Mouse (Mus musculus) gastrocnemius, postnatal 36 days (tissue): ENCODE measurements around the gene Rarres1. TPM values are rescaled to one million over a fixed set of nuclear protein-coding genes. Genes with fewer than 3 reads are reported as not detected.
A peak's percentile ranks its signal among the peaks of the same experiment; 100 is the strongest.

Experiments
- DNase-seq, 2 experiments: peaks; one replicate each; pipeline ENCODE4 v3.0.0; 2022
- intact Hi-C: fragments of 180-260 bp; cut with DNase I; formaldehyde crosslinking; loops from one replicate; pipeline ENCODE4 v1.15.1; 2025
- long read RNA-seq, 2 experiments: library from polyadenylated mRNA; stranded (forward); transcript quantifications; one replicate each; pipeline ENCODE4 v2.0.0; 2021
- total RNA-seq, 2 experiments: library from RNA; stranded (reverse); gene quantifications; 2 replicates each; pipeline ENCODE4 v1.2.3; 2021

The Rarres1 gene
- total RNA-seq: under 1 TPM; 0.64 to 0.81 TPM
- long read RNA-seq, experiment 1: 0 reads
- long read RNA-seq, experiment 2, partial matches to known transcripts: 0 of 3 reads
- long read RNA-seq, experiment 2, other reads (novel, unspliced or antisense): 3 of 3 reads

- peak in 1 of 2 experiments; percentile 13 for DNase-seq
- intact Hi-C loops: no loop called here
These were observed at the start of gene Rarres1 for GRCm38 (mm10) chr3:67515274-67515801. TSS of gene Rarres1 (minus strand) at chr3:67515523.

DNA sequence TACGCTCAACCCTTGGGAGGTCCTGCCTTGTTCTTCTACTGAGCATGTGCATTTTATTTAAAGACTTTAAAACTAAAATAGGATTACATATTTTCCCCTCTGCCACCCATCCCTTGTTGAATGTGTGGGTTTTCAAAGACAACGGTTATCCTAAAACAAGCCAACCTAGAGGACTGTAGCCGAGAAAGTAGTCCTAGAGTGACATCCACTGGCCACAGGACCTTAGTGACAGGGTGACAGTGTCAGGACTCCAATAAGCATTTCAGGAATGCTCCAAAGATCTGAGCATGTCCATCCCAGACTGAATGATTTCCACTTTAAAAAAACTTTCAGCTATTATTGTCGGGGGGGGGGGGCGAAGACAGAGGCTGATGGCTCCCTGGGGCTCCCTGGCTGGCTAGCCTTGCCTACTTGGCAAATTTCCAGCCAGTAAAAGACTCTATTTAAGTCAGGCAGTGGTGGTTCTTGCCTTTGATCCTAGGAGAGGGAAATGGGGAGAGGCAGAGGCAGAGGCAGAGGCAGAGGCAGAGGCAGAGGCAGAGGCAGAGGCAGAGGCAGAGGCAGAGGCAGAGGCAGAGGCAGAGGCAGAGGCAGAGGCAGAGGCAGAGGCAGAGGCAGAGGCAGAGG is 49.5 kb upstream of the Rarres1 start:
- intact Hi-C loops: loop anchor here (10.0 kb wide), 1 partner anchor 210 kb away; no protein-coding TSS in a partner anchor
- DNase-seq: no peak

DNA sequence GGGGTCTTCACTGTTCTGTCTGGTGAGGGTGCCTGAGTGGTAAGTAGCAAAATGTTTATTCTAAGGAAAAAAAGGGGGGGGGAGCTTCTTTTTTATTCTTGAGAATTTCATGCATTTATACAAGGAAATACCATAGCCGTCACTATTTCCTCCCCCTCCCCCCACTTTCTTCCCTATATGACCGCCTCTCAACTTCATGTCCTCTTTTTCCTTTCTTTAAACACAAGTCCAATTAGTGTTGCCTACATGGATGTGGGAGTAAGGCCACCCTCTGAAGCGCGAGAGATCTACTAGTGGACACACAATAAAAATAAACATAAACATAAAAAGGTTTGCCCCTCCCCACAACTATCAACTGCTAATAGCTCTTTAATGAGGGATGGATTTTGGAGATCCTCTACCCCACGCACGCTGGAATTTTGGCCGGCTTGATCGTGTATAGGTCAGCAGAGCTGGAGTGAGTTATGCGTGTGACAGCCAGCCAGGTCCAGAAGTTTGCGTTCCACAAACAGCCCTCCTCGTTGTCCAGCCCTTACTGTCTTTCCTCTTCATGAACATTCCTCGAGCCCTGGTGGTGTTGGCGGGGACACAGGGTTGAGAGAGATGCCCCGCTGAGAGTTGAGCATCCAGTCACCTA is 42.5 kb upstream of the Rarres1 start:
- intact Hi-C loops: no loop called here
- no peak for DNase-seq

GRCm38 (mm10) chr3:67557200-67557651 is 41.9 kb upstream of the Rarres1 start:
- no peak for DNase-seq
- intact Hi-C loops: no loop called here

DNA sequence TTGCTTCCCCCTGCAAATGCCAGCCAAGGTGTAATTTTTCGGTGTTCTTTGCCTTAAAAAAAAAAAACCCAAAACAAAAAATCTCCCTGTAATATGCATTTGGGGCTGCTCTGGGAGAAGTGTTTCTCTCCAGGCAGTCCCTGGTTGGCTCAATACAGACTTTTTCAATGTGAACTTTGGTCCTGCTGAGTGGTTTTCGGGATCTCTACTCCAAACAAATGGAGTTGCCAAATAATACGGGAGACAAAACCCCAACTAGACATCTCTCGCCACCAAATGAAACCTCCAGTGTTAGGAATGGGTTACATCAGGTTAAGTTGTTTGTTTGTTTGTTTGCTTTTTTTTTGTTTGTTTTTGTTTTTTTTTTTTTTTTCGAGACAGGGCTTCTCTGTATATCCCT is 39.9 kb upstream of the Rarres1 start:
- intact Hi-C loops: no loop called here
- no peak for DNase-seq

DNA sequence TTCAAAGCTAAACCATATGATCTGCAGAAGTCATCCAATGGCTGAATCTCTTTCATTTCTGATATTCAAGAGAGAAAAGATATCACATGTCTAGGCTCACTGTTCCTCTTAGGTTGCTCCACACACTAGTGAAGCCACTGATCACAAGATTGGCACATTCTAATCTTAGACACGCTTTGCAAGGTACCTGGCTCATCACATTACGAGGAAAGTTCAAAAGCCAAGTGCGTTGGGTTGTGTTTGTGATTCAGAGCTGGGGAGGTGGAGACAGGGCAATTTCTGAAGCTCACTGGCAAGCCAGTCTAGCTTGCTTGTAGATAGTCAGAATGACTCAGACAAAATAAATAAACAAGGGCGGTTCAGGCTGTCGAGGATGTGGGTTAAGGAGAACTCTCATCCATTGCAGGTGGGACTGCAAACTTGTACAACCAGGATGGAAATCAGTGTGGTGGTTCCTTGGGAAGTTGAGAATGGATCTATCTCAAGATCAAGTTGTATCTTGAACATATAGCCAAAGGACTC is 38.7 kb upstream of the Rarres1 start:
- intact Hi-C loops: no loop called here
- DNase-seq: no peak

GRCm38 (mm10) chr3:67553281-67553680 is 38.0 kb upstream of the Rarres1 start:
- intact Hi-C loops: no loop called here
- DNase-seq: no peak

DNA sequence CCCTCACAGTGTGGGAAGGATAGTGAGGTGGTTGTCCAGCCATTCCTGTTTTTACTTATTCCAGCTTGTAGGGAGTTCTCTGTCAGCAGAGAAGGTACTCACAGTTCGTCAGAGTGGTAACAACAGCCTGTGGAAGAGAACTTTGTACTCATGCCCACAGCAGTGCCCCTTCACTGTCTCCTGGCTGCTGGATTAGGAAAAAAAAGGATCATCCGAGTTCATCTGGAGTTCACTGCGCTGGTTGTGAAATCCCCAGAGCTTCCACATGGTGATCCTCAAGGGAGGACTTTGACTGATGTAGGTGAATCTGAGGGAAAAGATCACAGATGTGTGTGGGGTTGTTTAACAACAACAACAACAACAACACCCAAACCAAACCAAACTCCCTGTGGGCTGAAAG is 35.9 kb upstream of the Rarres1 start:
- DNase-seq: no peak
- intact Hi-C loops: no loop called here

- intact Hi-C loops: no loop called here
- no peak for DNase-seq
These were observed 28.3 kb upstream of the Rarres1 start for GRCm38 (mm10) chr3:67543630-67544029.

- intact Hi-C loops: no loop called here
- no peak for DNase-seq
These were observed 9.4 kb upstream of the Rarres1 start for GRCm38 (mm10) chr3:67524768-67525167.

DNA sequence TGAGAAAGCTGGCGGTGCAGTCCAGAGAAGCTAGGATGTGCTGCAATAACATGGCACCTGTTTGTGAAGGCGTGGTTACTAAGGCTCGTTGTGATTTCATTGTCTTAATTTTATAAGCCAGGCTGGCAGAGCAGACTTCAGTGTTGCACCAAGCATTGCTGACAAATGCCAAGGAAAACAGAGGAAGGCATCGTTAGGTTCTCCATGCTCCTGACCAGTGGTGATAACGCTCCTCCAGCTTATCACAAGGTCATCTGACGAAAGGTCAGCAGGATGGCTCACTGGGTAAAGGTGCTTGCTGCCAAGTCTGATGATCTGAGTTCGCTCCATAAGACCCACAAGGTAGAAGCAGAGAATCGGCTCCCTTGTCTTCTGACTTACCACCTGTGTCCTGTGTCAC is 7.4 kb upstream of the Rarres1 start:
- DNase-seq: no peak
- intact Hi-C loops: no loop called here

DNA sequence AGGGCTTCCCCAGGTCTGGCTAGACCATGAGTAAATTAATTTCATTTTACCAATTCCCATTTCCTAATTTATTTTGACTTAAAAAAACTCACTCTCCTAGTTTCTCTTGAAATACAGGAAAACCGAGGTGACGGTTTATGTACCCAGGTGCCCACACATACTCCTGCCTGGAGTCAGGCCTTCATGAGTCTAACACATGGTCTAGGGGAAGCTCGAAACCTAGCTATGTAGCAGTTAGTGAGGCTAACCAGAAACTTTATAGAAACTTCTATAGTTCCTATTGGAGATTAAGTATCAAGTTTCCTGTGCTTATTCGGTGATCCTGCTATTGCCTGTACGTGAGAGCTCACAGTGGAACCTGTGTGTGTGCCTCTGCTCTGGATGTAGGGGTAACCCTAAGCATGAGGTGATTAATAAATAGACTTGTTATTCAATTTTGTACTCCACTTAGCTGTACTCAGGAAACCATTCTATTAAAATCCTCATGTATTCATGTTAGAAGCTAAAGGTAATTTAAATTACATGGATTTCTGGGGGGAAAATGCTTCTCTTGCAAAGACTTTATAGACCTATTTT is 5.3 kb upstream of the Rarres1 start:
- no peak for DNase-seq
- intact Hi-C loops: no loop called here

DNA sequence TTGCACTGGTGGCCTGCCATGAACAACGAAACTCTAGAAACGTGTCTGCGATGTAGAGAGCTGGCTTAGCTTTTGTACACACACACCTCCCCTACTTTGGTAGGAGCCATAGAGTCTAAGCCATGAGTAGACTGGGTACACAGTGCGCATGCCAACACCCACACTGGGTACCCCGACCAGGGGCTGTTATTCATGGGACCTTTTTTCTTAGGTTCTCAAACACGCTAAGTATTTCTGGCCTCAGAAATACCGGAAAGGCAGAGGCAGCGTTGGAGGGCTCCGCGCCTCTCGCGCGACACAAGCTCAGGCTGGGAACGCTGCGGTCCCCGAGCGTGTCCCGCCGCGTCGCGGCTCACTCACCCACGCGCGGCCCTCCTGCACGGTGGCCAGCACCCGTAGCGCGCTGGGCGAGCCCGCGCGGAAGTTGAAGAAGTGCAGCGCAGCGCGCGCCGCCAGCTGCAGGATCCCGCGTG is 486 bp downstream of the Rarres1 start:
- intact Hi-C loops: no loop called here
- DNase-seq: no peak

DNA sequence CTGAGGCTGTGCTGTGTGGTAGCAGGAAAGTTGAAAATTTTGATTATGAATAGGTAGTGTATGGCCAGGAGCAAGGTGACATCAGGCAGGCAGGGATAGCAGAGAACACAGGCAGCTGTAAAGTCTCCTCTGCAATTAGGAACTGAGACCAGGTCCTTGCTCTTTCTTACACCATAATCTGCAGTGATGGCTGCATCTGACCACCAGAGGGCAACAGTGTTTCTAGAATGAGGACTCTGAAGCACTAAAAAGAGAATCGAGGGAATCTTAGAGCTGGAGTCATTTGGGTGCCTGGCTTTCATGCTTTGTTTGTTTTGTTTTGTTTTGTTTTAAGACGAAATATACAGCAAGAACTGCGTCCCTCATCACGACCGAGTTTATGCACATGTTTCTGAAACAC is 2.5 kb downstream of the Rarres1 start:
- intact Hi-C loops: loop anchor here (1.0 kb wide), 1 partner anchor 55 kb away; no protein-coding TSS in a partner anchor
- DNase-seq: peak; percentile 54 to 55

GRCm38 (mm10) chr3:67508216-67508892 is 7.0 kb downstream of the Rarres1 start:
- no peak for DNase-seq
- intact Hi-C loops: no loop called here

DNA sequence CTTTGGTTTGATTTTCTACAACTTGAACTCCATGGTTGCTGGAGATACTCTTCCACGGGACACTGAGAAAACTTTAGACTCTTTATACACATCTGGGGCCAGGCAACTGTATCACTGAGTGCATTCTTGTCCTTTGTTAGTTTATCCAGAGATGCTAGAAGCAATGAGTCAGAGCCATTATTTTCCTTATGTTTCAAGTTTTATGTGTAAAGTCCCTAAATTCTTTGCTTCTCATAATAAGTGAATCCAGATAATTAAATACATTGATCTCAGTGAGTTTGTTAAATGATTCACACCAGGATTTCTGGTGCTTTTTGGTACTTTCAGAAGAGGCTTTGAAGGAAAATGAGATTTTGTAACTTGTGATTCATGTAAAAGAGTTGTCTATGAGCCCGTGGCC is 10.0 kb downstream of the Rarres1 start:
- no peak for DNase-seq
- intact Hi-C loops: no loop called here

DNA sequence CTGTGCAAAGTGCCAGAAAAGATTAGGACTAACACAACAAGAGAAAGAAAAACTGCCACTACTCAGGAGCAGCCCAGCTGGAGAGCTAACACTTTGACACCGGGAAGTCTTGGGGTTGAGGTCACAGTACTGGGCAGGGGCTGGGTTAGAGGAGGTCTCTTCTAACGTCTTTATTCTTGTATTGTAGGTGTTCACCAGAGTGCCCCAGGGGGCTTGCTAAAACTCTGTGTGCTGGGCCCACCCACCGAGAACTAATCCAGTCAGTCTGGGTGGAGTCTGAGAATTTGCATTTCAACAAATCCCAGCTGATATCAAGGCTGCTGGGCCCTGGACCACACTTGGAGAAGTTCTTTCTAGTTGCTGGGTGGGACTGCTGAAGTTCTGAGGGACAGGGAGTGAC is 11.4 kb downstream of the Rarres1 start:
- intact Hi-C loops: no loop called here
- DNase-seq: no peak

DNA sequence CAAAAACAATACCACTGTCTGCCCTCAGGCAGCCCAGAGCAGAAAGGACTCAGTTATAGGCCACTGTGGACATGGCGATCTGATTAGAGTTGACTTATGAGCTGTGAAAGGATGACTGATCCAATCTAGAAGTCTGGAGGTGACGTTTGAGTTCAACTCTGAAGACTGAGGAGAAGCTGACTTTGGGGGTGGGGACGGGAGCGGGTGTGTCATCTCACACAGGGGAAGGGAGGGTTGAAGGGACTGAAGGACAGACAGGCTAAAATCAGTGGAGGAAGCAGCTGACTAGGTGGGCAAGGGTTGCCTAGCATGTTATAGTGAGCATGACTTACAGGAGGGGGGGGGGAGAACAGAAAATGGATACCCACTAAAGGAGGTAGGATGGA is 15.9 kb downstream of the Rarres1 start:
- DNase-seq: no peak
- intact Hi-C loops: no loop called here

DNA sequence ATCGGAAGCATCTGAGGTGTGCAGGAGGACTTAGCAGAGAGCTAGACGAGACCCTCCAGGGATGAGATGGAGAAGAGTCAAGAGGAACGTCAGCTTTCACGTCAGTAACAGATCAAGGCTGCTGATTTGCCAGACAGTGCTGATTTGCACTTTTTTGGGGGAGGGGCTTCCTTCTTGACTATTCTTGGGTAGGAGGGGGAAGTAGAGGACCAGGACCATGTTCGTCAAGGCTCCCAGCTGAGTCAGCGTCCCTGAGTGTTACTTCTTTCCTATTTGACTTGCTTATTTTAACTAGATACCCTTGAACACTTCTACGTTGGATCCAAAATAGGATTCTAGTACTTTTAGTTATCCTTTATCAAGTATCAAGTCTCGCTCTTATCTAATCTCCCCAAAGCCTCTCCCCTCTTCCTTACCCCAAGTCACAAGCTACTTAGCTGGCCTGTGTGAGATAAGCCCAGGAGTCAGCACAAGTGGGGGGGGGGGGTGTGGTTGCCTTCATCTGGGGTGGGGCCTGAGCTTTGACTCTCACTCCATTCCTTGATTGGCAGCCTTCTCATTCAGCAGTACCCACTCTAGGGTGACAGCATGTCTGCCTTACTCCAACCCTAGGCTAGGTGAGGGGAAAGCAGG is 16.4 kb downstream of the Rarres1 start:
- intact Hi-C loops: no loop called here
- DNase-seq: no peak

DNA sequence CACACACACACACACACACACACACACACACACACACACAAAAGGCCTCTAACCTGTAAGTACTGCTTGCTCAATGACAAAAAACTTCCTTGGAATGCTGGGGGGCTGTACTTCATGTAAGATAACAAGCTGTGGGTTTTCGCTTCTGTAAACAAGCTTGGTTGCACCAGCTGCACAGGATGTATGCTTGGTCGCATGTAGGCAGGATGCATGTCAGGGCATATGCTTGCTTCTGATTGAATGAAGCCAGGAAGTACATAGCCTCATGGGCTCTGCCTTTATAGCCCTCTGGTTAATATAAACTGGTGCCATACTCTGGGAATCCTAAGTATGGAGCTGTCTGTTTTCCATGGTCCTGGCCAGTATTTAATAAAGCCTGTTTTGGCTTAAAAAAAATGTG is 17.3 kb downstream of the Rarres1 start:
- DNase-seq: no peak
- intact Hi-C loops: no loop called here
